Mouse (Mus musculus): ENCODE results near the gene Lst1. TPM values are rescaled to one million over a fixed set of nuclear protein-coding genes. Genes with fewer than 3 reads are reported as not detected.

Gene Lst1
- polyA plus RNA-seq, 1 experiment from 2014 or later, result 4.9 TPM

- peak; percentile 94 for ATAC-seq
- Histone ChIP-seq H3K4me1 (replicated peaks; ENCODE audit: control insufficient read depth, insufficient read depth, low read length) (peaks cover 28% of the 10 kb centered on the region), H3K9ac (replicated peaks; ENCODE audit: low read depth, low read length) (peak within 1 kb of the TSS; percentile 100), H3K9me3 (ENCODE audit: control insufficient read depth, low read length) (no peaks in the 10 kb centered on the region), H3K36me3 (ENCODE audit: control insufficient read depth, insufficient read depth) (peaks cover 20% of the 10 kb centered on the region), H3K27ac (ENCODE audit: low read length) (peak within 1 kb of the TSS; percentile 99), H3K27me3 (replicated peaks; ENCODE audit: control insufficient read depth, insufficient read depth, low read length) (no peaks in the 10 kb centered on the region), H3K4me2 (ENCODE audit: low read length) (peak within 1 kb of the TSS; percentile 66), H3K4me3 (replicated peaks; ENCODE audit: low read length) (peak within 1 kb of the TSS; percentile 98)
- WGBS, result under 1% methylated on average over 72 of the region's 89 CpGs
These were observed 23.4 kb downstream of the Lst1 start, which contains the start of gene Prrc2a for GRCm38 (mm10) chr17:35164568-35165450. Gene Prrc2a (minus strand): TSS chr17:35164897.

- ATAC-seq, result no peak
- Histone ChIP-seq H3K27me3 (replicated peaks; ENCODE audit: control insufficient read depth, insufficient read depth, low read length) (no peaks in the 10 kb centered on the region), H3K4me2 (ENCODE audit: low read length) (peak overlapping the region; percentile 66), H3K4me1 (replicated peaks; ENCODE audit: control insufficient read depth, insufficient read depth, low read length) (peaks cover 28% of the 10 kb centered on the region), H3K4me3 (replicated peaks; ENCODE audit: low read length) (peak overlapping the region; percentile 98), H3K9me3 (ENCODE audit: control insufficient read depth, low read length) (no peaks in the 10 kb centered on the region), H3K27ac (ENCODE audit: low read length) (peak overlapping the region; percentile 97), H3K36me3 (ENCODE audit: control insufficient read depth, insufficient read depth) (peaks cover 26% of the 10 kb centered on the region), H3K9ac (replicated peaks; ENCODE audit: low read depth, low read length) (peak overlapping the region; percentile 100)
- 0% methylated on average over 22 of the region's 28 CpGs for WGBS
These were observed 24.0 kb downstream of the Lst1 start for GRCm38 (mm10) chr17:35164218-35164567.

- WGBS, result 9% methylated on average over 8 of the region's 8 CpGs
- H3K9ac ChIP-seq (replicated peaks; ENCODE audit: low read depth, low read length), result peak overlapping the region; percentile 100
- H3K4me3 ChIP-seq (replicated peaks; ENCODE audit: low read length), result peak overlapping the region; percentile 98
- peaks cover 28% of the 10 kb centered on the region for H3K4me1 ChIP-seq (replicated peaks; ENCODE audit: control insufficient read depth, insufficient read depth, low read length)
- peak overlapping the region; percentile 66 for H3K4me2 ChIP-seq (ENCODE audit: low read length)
- no peak for ATAC-seq
- H3K36me3 ChIP-seq (ENCODE audit: control insufficient read depth, insufficient read depth), result peaks cover 32% of the 10 kb centered on the region
- H3K27ac ChIP-seq (ENCODE audit: low read length), result peak overlapping the region; percentile 97
- H3K9me3 ChIP-seq (ENCODE audit: control insufficient read depth, low read length), result no peaks in the 10 kb centered on the region
- H3K27me3 ChIP-seq (replicated peaks; ENCODE audit: control insufficient read depth, insufficient read depth, low read length), result no peaks in the 10 kb centered on the region
These were observed 24.7 kb downstream of the Lst1 start for GRCm38 (mm10) chr17:35163326-35164081.

GRCm38 (mm10) chr17:35162730-35163129, 25.5 kb downstream of the Lst1 start:
- WGBS, result 33% methylated on average over 12 of the region's 12 CpGs
- no peak overlapping the region for H3K27ac ChIP-seq (ENCODE audit: low read length)
- H3K9ac ChIP-seq (replicated peaks; ENCODE audit: low read depth, low read length), result peak overlapping the region; percentile 100
- H3K4me3 ChIP-seq (replicated peaks; ENCODE audit: low read length), result peak overlapping the region; percentile 98
- H3K4me2 ChIP-seq (ENCODE audit: low read length), result peak overlapping the region; percentile 66
- no peak for ATAC-seq
- peaks cover 39% of the 10 kb centered on the region for H3K36me3 ChIP-seq (ENCODE audit: control insufficient read depth, insufficient read depth)
- H3K27me3 ChIP-seq (replicated peaks; ENCODE audit: control insufficient read depth, insufficient read depth, low read length), result no peaks in the 10 kb centered on the region
- H3K4me1 ChIP-seq (replicated peaks; ENCODE audit: control insufficient read depth, insufficient read depth, low read length), result peaks cover 28% of the 10 kb centered on the region
- H3K9me3 ChIP-seq (ENCODE audit: control insufficient read depth, low read length), result no peaks in the 10 kb centered on the region

DNA sequence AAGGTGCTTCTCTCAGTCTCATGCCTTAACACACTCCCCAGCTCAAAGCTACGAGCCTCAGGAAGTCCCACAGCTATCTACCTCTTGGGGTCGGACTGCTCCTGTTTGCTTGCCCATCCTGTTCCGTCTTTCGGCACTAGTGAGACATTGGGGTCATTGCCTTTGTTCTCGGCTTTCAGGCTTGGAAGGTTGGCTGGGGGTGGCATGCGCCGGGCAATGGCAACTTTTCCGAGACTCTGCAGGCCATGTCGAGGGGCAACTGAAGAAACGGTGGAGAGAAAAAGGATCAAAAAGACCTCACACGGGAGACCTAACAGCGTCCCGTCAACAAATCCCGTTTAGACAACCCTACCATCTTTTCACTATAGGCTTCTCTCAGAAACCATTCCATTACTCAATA, 26.1 kb downstream of the Lst1 start:
- no peak for ATAC-seq
- peaks cover 28% of the 10 kb centered on the region for H3K4me1 ChIP-seq (replicated peaks; ENCODE audit: control insufficient read depth, insufficient read depth, low read length)
- H3K9me3 ChIP-seq (ENCODE audit: control insufficient read depth, low read length), result no peaks in the 10 kb centered on the region
- H3K4me2 ChIP-seq (ENCODE audit: low read length), result peak overlapping the region; percentile 66
- peaks cover 44% of the 10 kb centered on the region for H3K36me3 ChIP-seq (ENCODE audit: control insufficient read depth, insufficient read depth)
- H3K27me3 ChIP-seq (replicated peaks; ENCODE audit: control insufficient read depth, insufficient read depth, low read length), result no peaks in the 10 kb centered on the region
- H3K27ac ChIP-seq (ENCODE audit: low read length), result no peak overlapping the region
- 73% methylated on average over 14 of the region's 14 CpGs for WGBS
- H3K4me3 ChIP-seq (replicated peaks; ENCODE audit: low read length), result peak overlapping the region; percentile 98
- H3K9ac ChIP-seq (replicated peaks; ENCODE audit: low read depth, low read length), result peak overlapping the region; percentile 100; the same call in 1 of the 2 replicates

GRCm38 (mm10) chr17:35161421-35161820, 26.8 kb downstream of the Lst1 start:
- no peaks in the 10 kb centered on the region for H3K9me3 ChIP-seq (ENCODE audit: control insufficient read depth, low read length)
- H3K27ac ChIP-seq (ENCODE audit: low read length), result no peak overlapping the region
- H3K36me3 ChIP-seq (ENCODE audit: control insufficient read depth, insufficient read depth), result peaks cover 50% of the 10 kb centered on the region
- 89% methylated on average over 11 of the region's 11 CpGs for WGBS
- no peak for ATAC-seq
- no peak overlapping the region for H3K4me3 ChIP-seq (replicated peaks; ENCODE audit: low read length)
- H3K9ac ChIP-seq (replicated peaks; ENCODE audit: low read depth, low read length), result no peak overlapping the region
- H3K4me1 ChIP-seq (replicated peaks; ENCODE audit: control insufficient read depth, insufficient read depth, low read length), result peaks cover 27% of the 10 kb centered on the region
- H3K27me3 ChIP-seq (replicated peaks; ENCODE audit: control insufficient read depth, insufficient read depth, low read length), result no peaks in the 10 kb centered on the region
- H3K4me2 ChIP-seq (ENCODE audit: low read length), result no peak overlapping the region

- Histone ChIP-seq H3K27ac (ENCODE audit: low read length) (no peak overlapping the region), H3K4me2 (ENCODE audit: low read length) (no peak overlapping the region), H3K36me3 (ENCODE audit: control insufficient read depth, insufficient read depth) (peaks cover 67% of the 10 kb centered on the region), H3K4me1 (replicated peaks; ENCODE audit: control insufficient read depth, insufficient read depth, low read length) (peaks cover 19% of the 10 kb centered on the region), H3K27me3 (replicated peaks; ENCODE audit: control insufficient read depth, insufficient read depth, low read length) (no peaks in the 10 kb centered on the region), H3K9me3 (ENCODE audit: control insufficient read depth, low read length) (no peaks in the 10 kb centered on the region), H3K4me3 (replicated peaks; ENCODE audit: low read length) (no peak overlapping the region), H3K9ac (replicated peaks; ENCODE audit: low read depth, low read length) (no peak overlapping the region)
- ATAC-seq, result no peak
- 81% methylated on average over 7 of the region's 7 CpGs for WGBS
These were observed 28.6 kb downstream of the Lst1 start for GRCm38 (mm10) chr17:35159638-35160037.

- no peaks in the 10 kb centered on the region for H3K9me3 ChIP-seq (ENCODE audit: control insufficient read depth, low read length)
- H3K9ac ChIP-seq (replicated peaks; ENCODE audit: low read depth, low read length), result no peak overlapping the region
- H3K36me3 ChIP-seq (ENCODE audit: control insufficient read depth, insufficient read depth), result peaks cover 72% of the 10 kb centered on the region
- WGBS, result 92% methylated on average over 16 of the region's 16 CpGs
- no peak overlapping the region for H3K4me2 ChIP-seq (ENCODE audit: low read length)
- H3K27me3 ChIP-seq (replicated peaks; ENCODE audit: control insufficient read depth, insufficient read depth, low read length), result no peaks in the 10 kb centered on the region
- ATAC-seq, result no peak
- H3K4me3 ChIP-seq (replicated peaks; ENCODE audit: low read length), result no peak overlapping the region
- peaks cover 19% of the 10 kb centered on the region for H3K4me1 ChIP-seq (replicated peaks; ENCODE audit: control insufficient read depth, insufficient read depth, low read length)
- H3K27ac ChIP-seq (ENCODE audit: low read length), result no peak overlapping the region
These were observed 29.2 kb downstream of the Lst1 start for GRCm38 (mm10) chr17:35158850-35159593.

All from forebrain, embryonic 16.5 days (tissue).